Mouse (Mus musculus) kidney, adult 2 months (tissue): ENCODE results near the gene Efna3.

ENCODE experiments used
- CTCF ChIP-seq: fragments of 200-500 bp; conservative IDR thresholded peaks from 2 replicates; pipeline ENCODE4 v1.5.1; 2011; ENCODE audit warnings: low read depth, mild to moderate bottlenecking, control low read depth, low read length, moderate library complexity, mixed read lengths; ENCODE audit not compliant: insufficient read depth, insufficient read length
- POLR2A ChIP-seq: fragments of 200-500 bp; IDR thresholded peaks from one replicate; pipeline ENCODE4 v1.6.1; 2011; ENCODE audit warnings: low read depth, low read length, control low read depth

DNA sequence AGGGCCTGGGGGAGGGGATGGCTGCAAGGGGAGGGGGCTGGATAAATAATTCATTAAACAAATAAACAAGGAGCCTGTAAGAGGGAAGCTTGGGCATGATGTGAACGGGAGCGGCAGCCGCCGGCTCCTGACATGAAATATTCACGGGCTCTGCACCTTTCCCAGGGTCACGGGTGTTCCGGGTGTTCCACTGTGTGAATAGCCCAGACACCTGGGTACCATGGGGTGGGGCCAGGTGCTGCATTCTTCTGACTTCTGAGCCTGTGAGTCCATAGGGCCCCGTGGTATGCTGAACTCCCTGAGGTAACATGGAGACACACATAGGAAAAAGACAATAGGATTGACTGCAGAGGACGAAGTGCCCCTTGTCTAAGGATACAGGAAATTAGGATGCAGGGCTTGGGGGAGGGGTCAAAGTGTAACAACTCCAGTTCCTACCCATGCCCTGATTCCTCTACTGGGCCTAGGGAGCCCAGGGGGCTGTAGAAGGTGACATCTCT, 4.7 kb upstream of the Efna3 start:
- TF ChIP-seq CTCF (no peak), POLR2A (no peak)
